Mouse (Mus musculus): Measurements from ENCODE around the gene Pkp1.

Pkp1 gene

DNA sequence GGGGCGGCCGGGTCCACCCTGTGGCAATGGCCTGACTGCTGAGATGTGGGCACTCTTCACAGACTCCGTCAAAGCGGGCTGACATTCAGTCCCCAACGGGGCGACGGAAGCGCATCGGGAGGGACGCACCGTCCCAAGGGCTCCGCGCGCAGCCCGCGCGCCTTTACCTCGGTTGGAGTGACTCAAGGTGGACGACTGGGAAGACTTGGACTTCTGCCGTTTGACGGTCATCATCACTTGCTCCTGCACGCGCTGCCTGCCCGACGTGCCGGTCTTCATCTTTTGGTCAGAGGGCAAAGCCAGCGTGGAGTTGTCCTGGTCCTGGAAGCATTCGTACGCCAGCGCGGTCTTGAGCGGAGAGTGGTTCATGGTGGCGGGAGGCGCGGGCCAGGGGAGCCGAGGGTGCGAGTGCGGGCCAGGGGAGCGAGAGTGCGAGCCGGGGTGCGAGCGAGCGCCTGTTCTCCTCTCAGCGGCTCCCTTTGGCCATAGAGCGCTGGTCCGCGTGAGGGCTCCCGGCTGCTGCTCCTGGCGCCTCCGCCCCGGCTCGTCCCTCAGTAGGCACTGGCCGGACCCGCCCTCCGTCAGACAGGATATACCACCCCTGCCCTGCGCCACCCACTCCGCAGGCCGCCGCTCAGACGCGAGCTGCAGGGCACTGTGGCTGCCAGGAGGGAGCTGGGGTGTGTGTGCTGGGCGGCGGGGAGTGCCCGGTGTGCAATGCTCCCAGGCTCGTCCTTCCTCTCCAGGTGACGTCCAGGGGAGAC lies at the start of gene Pkp1:
TSS of gene Pkp1 (minus strand) at position 564 of the 764 bp plus-strand sequence.
- in situ Hi-C loops (cut with MseI, MboI) = no loop called here

DNA sequence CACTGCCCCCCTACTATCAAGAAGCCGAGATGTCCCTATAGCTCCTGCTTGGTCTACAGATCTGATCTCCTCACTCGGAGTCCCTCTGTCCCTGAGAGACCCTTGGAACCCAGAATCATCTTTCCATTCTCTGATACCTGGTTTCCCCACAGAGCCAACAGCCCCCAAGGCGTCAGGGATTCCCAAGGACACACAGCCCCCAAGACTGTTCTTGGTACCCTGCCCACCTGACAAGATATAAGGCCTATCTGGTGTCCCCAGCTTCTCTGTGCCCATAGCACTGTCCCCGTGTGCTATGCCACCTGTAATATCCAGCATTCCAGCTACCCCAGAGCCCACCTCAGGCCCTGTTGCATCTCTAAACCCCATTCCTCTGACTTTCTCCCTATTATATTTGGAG lies 48.7 kb upstream of the Pkp1 start:
- in situ Hi-C loops (cut with MseI, MboI) = no loop called here

DNA sequence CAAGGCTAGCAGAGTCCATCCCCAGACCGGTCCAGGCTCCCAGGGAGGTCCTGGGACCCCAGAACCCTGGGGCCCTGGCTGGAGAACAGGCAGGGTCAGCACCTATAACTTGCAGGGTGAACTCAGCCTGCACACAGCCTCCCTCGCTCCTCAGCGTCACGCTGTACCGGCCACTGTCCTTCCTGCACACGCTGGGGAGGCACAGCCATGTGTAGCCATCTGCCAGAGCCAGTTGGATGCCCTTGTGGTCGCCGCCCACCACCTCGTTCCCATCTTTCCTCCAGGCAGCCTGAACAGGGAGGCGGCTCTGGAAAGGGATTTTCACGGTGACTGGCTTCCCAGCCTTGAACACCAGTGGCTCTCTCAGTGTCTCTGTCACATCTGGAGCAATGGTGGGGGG lies 45.6 kb upstream of the Pkp1 start:
- in situ Hi-C loops (cut with MseI, MboI) = no loop called here

DNA sequence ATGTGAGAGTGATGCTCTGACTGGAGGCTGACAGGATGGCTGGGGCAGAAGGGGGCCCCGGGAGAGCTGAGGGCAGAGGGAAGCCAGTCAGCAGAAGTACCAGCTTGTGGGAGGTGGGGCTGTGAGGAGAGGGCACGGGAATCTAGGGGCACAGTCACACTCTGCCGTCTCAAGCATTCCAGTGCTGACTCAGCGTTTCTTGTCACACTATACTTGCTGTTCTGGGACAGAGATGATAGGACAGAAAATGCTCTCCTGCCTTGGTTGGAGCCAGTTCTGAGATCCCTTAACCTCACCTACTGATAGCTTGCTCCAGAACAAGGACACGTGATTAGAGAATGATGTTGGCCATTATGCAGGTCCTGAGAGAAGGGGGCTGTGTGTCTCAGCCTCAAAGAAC lies 44.2 kb upstream of the Pkp1 start:
- in situ Hi-C loops (cut with MseI, MboI) = no loop called here

DNA sequence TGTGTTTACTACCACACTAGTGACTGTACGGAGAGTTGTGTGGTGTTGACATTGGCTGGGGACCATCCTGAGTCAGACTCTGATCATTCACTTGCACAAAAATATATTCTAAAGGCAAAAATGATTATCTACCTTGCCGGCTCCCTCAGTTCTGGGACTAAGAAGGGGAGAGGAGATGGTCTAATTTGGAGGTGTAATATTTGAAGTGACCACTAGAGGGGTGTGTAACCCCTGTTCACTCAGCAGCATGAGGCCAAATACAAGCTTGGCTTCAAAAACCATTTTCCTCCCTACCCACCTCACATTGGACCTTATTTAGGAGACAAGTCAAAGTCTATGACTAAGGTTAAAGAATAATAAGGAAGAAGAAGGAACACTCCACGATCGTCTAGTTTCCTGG lies 39.5 kb upstream of the Pkp1 start:
- in situ Hi-C loops (cut with MseI, MboI) = no loop called here

DNA sequence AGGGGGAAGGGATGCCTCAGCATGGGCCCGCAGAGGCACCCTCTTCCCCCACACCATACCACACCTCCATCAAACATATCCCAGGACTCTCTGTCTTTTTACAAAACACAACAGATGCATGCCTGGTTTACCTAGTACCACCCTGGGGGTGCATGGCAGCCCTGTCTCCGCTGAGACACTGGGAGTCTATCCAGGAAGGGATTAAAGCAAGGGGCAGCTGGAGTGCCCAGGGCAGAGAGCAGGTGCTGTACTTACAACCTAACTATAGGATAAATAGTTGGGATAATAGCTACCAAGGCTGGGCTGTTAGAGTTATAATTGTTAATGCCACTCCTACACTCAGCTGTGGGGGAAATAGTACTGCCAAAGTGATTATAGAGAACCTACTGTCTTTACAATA lies 29.9 kb upstream of the Pkp1 start:
- in situ Hi-C loops (cut with MseI, MboI) = loop anchor here in 1 of 2 experiments (5.0 kb wide), 1 partner anchor 82 kb away; no protein-coding TSS in a partner anchor

DNA sequence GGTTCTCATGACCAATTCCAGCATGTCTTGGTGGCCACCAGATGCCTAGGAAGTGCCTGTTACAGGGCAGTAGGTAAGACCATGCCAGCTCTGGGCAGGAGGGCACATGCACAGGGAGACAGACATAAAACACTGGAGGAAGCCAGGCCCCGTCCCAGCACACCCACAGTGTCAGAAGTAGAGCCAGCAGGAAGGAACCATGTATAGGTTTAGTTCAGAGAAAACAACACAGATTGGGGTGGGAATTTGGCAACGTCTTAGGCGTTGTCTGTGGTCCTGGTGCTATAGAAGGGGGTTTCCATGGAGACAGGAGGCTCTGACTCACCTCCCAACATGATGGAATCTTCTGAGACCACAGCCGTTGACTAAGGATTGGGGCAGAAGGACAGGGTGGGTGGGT lies 27.2 kb upstream of the Pkp1 start:
- in situ Hi-C loops (cut with MseI, MboI) = loop anchor here in 1 of 2 experiments (5.0 kb wide), 1 partner anchor 79 kb away; no protein-coding TSS in a partner anchor

DNA sequence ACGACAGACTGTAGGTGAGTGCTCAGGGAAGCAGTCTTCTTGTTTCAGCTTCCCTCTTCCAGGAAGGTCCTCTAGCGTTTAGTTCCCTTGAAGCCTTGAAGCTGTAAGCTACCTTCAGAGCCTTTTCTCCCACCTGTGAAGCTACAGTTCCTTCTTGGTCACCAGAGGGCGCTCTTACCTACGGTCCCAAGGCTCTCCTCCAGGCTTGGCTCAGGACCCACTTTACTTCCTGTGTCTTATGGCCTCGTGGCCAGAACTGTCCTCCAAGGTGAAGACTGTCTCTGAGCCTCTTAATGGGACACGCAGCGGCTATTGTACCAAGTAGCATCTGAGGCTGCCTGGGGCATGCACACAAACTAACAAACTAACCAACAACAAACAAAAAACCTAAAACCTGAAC lies 26.7 kb upstream of the Pkp1 start:
- in situ Hi-C loops (cut with MseI, MboI) = loop anchor here in 1 of 2 experiments (5.0 kb wide), 1 partner anchor 78 kb away; no protein-coding TSS in a partner anchor

DNA sequence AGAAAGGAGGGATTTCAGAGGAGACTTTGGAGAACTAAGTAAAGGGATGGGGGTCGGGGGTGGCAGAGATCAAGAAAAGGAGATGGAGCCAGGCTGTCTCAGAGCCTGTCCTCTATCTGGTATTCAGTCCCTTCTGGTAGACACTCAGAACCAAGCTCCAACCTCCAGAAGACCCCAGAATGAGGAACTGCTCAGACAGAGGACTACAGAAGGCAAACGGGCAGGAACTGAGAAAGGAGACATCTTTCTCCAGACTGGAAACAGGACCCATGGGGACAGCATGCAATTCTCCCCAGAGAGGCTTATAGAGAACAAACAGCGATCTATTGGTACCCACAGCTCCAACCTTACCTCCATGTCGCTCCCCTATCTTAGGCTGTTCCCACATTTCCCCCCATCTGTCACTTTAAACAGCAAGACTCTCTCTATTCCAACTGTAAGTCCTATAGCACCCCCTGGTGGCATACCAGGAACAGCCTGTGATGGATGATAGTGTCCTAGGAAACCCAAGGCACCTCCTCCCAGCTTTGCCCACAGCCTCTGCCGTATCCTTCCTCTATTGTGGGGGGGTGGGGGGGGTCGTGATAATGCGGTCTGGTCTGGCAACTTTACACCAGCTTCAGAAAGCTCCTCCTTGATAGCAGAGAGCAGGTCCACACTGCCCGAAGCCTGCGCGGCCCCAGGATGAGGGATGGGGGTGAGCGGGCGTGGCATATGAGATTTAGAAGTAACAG lies 25.7 kb upstream of the Pkp1 start:
- in situ Hi-C loops (cut with MseI, MboI) = loop anchor here (5.0 kb wide), 1 partner anchor 77 kb away; no protein-coding TSS in a partner anchor

DNA sequence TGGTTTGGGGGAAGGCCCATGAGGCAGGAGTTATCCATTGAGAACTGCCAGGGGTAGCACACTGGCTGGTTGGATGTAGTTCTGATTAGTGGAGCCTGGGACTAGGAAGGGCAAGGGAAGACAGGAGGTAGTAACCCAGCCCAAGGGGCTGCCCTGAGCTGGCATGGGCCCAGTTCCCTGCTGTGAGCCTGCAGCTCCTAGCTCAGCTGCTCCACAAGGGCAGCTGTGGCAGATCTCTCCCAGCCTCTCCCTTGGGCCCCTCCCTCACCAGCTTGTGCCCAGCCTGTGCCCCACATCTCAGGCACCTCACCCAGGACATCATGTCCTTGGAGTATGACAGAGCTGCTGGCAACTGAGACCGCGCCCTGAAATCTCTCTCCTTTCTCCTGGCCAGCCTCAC lies 24.7 kb upstream of the Pkp1 start:
- in situ Hi-C loops (cut with MseI, MboI) = loop anchor here in 1 of 2 experiments (5.0 kb wide), 1 partner anchor 76 kb away; no protein-coding TSS in a partner anchor

DNA sequence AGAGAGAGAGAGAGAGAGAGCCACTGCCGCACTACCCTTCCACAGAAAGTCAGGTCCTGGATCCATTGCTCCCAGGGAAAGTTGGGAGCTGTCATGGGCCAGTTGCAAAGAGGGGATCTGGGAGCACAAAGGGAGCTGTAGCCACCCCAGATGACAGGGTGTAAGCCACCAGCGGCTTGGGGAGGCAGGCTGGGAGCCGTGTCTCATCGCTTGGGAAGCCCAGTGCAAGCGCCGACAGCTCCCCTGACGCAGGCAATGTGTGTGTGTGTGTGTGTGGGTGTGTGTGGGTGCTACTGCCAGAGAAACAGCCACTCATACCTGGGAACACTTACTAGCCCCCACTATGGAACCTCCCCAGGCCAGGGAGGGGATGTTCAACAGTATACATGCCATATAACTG lies 23.1 kb upstream of the Pkp1 start:
- in situ Hi-C loops (cut with MseI, MboI) = loop anchor here in 1 of 2 experiments (5.0 kb wide), 1 partner anchor 75 kb away; no protein-coding TSS in a partner anchor

DNA sequence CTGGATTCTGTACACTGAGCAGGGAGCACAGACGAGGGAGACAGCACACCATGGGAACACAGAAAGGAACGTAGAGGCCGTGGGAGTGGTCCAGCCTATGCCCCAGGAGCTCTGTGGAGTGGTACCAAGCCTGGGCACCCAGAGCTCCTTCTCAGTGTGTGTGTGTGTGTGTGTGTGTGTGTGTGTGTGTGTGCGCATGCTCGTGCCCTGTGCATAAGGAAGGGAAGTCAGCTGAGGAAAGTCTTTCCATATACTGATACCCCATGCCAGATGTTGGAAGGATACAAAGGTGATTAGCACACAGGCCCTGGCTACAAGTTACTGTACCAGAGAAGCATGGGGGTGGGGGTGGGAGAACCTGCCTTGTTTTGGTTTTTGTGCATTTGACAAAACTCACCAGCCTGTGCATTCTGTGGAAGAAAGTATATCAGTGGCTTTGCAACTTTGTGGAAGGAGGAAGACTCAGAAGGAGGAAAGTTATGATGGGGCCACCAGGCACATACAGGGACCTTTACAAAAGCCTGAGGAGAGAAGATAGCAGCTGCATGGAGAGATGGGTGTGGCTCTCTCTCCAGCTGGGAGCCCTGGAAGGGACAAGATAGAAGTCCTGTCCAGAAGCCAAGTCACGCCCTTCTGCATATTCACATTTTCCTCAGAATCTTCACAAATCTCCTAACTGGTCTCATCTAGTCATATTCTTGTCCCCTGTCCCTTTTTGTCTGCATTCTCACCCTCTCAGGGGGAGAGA lies 22.4 kb upstream of the Pkp1 start:
- in situ Hi-C loops (cut with MseI, MboI) = loop anchor here in 1 of 2 experiments (5.0 kb wide), 1 partner anchor 74 kb away; no protein-coding TSS in a partner anchor

DNA sequence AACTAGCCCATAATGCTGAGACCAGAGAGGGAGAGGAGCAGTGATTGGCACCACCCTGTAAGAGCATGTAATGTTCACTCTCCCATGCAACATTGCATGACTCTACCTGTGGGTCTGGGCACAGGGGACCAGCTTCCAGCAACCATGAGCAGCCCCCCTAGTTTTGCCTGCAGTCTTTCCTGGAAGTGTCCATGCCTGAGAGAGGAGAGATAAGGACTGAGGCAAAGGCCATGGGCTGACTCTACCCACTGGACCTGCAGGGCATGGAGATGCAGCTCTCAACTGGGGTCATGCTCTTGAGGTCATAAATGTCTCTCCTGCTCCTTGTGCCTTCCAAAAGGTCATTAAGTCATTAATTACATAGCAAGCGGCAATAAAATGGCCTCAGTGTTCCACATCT lies 17.1 kb upstream of the Pkp1 start:
- in situ Hi-C loops (cut with MseI, MboI) = no loop called here

DNA sequence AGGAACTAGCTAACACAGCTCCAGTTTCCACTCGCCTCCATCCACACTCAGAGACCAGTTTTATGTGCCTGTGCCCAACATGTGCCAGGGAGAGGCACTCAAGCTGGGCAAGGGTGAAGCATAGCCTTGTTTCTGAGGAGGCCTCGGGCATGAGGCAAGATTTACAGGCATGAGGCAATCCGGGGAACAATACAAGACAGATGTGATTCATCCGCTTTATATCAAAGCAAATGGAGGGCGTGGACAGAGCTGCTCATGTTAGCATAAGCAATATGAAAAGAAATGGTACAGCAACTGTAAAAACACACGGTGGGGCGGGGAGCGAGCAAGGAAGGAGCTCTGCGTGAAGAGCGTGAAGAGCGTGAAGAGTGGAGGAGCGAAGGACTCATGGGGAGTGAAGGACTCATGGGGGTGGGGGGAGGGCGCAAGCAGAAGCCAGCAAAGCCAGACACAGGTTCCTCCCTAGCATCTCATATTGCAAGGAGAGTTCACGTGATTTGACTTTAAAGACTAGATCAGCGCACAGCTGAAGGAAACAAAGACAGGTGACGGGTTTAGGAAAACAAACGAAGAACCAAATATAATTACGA lies 14.8 kb upstream of the Pkp1 start:
- in situ Hi-C loops (cut with MseI, MboI) = no loop called here

DNA sequence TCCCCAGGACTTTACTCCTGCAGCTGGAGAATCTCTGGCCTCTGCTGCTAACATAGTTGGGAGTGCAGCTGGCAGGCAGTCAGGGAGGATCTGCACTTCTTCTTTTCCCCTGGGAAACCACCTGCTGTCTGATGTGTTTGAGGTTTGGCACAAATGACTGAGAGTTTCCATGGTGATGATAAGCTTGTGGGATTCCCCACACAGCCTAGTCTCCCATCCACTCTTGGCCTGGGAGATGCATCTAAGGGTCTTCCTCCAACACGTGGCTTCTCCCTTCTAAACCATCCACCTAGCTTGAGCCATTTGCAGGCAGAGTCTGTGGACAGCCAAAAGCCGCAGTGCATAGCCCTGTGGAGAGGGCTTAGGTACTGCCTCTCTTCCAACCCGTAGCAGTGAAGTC lies 10.9 kb upstream of the Pkp1 start:
- in situ Hi-C loops (cut with MseI, MboI) = no loop called here

DNA sequence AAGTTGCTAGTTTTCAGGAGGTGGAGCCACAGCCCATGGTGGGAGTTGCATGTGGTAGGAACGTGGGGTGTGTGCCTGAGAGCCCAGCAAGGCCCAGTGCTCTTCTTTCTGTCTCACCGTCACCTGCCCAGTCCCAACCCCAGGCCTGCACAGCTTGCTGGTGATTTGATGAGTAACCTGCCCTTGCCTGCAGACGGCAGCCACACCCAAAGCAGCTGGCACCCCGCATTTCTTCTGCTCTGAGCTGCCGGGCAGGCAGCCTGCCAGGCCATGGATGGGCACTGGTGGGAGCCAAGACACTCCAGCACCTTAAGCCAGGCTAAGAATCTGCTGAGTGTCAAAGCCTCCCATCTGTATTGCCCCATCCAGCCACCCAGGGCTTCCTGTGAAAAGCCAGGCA lies 6.8 kb upstream of the Pkp1 start:
- in situ Hi-C loops (cut with MseI, MboI) = no loop called here

DNA sequence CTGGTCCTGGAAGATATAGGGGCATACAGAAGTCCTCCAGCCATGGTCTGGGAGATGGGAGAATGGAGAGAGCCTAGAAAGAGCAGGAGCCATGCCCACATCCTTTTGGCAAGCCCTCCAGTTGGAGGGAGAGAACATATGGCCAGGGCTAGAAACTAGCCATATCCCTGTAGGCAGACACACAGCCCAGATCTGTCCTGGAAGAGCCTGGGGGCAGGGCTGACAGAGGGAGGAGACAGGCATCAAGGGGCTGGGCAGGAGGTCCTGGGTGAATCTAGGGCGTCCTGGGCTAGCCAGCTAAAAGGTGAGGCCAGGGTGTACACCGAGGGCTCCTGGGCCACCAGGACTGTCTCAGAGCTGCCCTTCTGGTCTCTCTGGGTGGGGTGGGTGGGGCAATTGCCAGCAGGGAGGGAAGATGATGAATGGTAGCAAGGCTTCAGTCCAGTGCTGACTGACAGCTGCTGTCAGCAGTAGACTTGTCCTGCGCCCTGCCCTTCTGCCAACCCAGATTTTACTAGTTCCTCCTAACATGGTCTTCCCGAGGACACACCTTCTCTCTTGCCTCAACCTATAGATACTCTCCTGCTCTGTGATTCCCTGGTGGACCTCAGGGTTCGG lies 5.5 kb upstream of the Pkp1 start:
- in situ Hi-C loops (cut with MseI, MboI) = no loop called here

DNA sequence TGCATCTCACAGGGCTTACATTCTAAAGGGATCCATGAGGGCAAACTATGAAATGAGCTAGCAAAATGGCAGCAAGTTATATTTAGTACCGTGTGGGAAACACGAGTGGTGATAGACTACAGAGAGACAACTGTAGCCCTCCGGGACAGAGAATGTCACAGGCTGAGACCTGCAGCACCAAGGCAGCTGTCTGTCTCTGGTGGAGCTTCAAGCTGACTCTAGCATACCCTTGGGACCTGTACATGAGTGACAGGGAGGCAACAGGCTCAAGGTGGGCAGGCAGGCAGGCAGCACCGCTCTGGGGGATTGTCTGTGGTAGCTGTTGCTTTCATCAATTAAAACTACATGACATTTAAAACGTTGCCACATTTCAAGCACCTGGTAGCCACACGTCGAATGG lies 4.2 kb upstream of the Pkp1 start:
- in situ Hi-C loops (cut with MseI, MboI) = no loop called here

DNA sequence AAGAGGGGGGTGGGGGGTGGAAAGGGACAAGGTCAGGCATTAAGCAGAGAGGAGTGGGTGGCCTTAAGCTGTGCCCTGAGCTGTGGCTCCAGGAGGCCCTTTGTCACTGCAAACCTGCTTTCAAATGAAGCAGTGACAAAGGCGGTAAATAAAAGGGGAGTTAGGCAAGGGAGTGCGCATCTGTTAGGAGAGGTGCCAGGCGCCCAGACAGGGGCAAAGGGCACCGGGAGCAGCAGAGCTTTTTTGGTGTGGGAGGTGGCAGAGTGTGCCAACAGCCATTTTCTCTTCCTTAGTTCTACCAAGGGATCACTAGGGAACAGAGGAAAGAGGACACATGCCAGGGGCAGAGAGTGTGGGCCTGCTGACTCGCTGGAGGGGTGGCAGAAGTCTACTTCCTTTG lies 1.8 kb downstream of the Pkp1 start:
- in situ Hi-C loops (cut with MseI, MboI) = no loop called here

DNA sequence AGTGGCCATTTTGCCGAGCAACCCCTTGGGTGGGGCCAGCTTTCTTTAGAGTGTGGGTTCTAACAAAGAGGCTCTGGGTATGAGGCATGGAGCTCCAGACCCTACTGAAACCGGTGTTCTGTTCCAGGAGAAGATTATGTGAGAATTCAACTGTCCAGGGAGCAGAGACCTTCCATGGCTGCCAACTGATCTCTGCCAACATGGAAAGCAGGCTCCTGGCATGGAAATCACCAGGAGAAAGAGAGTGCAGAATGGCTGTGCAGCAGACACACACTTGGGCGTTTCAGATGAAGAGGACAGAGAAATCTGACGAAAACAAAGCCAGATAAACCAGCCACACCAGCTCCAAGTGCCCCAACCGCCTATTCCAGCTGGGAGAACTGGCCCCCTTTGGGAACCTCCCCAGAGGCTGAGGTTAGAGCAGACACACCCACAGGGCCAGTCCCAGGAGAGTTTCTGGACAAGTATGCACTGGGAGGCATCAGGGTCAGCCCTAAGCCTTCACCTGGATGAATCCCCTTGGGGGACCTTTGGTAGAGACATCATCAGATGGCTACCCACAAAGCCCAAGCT lies 2.4 kb downstream of the Pkp1 start:
- in situ Hi-C loops (cut with MseI, MboI) = no loop called here

DNA sequence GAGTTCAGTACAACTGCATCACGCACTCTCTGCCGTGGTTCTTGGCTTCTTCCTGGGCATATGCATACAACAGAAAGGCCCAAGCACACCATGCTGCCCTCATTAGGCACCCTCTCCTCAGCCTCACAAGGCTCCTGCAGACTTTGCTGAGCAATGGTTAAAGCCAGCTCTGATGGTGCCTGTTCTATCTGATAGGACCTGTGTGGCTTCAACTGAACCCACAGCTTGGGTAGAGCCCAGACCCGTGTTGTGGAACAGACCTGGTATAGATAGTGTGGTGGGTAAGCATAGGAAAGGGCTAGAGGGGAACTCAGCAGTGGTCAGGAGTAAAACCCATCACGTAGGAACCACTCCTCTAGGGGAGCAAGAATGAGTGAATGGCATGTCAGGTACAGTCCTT lies 5.3 kb downstream of the Pkp1 start:
- in situ Hi-C loops (cut with MseI, MboI) = no loop called here
